Mouse (Mus musculus): ENCODE measurements around the gene Ndufs4.

- TF ChIP-seq CTCF (IDR thresholded peaks at IDR 0.05; ENCODE audit: extremely low read depth, insufficient read depth, insufficient read length, insufficient replicate concordance) (no peak), POLR2A (IDR thresholded peaks at IDR 0.05; ENCODE audit: low read depth, low read length) (no peak)
These were observed 77.5 kb downstream of the Ndufs4 start for GRCm38 (mm10) chr13:114310591-114310990.
